Mouse (Mus musculus) heart, postnatal 36 days (tissue): ENCODE results near the gene Tns4. TPM values are rescaled to one million over a fixed set of nuclear protein-coding genes. Genes with fewer than 3 reads are reported as not detected.

Source experiments
- DNase-seq, 2 experiments: peaks; one replicate each; pipeline ENCODE4 v3.0.0; 2021 to 2022
- intact Hi-C: fragments of 180-260 bp; cut with DNase I; formaldehyde crosslinking; loops from one replicate; pipeline ENCODE4 v1.15.1; 2025
- total RNA-seq, 2 experiments: library from RNA; stranded (reverse); gene quantifications; 2 replicates each; pipeline ENCODE4 v1.2.3; 2021

Tns4 gene
- total RNA-seq, result under 1 TPM; 0.27 to 0.36 TPM

DNA sequence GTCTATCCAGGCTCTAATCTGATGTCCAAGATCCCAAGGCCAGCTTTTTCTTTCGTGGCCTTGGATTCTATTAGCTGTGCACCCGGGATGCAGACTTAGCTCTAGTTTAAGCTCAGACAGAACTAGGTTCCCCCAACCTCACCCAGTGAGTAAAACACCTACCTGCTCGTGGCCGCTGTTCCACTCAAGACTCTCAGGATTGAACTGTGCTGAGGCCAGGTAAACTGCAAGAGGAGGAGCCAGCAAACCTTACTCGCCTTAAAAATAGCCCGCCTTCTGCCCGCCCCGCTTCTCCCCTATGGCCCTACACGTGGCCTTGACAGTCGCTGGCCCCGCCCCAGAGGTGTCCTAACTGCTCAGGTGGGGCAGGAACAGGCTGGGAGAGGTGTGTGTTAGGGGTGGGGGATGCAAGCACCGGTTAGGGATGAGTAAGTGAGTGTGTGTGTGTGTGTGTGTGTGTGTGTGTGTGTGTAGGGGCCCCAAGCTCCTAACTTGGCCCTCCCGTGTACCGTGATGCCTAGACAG is at the start of gene Tns4:
Tns4 (minus strand) TSS at position 230 of the 525 bp plus-strand sequence.
- intact Hi-C loops, result no loop called here
- no peak for DNase-seq

DNA sequence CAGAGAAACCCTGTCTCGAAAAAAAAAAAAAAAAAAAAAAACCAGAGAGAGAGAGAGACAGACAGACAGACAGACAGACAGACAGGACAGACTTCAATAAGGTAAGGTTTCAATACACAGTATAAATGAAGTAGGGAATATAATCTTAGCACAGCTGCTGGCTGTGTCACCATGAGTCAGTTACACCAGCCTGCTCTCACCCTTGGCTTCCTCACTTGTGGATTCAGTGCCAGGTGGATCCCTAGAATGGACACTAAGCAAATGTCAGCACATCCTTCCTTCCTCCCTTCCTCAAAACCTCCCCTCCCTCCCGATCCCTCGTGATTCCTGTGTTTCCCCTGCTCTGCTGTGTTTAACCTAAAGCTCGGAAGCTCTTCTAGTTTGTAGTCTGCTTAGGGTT is 48.3 kb upstream of the Tns4 start:
- intact Hi-C loops, result no loop called here
- DNase-seq, result no peak

DNA sequence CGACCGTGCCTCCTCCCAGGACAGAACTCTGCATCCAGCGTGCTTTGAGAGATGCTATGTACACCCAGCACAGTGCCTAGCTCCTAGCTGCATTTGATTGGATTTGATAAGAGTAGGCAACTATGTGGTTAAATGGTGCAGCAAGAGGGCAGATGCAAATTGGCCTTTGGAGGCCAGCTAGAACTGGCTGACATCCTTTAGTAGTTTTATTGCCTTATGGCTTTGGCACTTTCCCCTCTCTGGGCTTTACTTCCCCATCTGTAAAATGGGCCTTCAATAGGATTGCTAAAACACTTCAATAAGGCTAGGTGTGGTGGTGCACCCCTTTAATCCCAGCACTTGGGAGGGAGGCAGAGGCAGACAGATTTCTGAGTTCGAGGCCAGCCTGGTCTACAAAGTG is 47.9 kb upstream of the Tns4 start:
- no peak for DNase-seq

DNA sequence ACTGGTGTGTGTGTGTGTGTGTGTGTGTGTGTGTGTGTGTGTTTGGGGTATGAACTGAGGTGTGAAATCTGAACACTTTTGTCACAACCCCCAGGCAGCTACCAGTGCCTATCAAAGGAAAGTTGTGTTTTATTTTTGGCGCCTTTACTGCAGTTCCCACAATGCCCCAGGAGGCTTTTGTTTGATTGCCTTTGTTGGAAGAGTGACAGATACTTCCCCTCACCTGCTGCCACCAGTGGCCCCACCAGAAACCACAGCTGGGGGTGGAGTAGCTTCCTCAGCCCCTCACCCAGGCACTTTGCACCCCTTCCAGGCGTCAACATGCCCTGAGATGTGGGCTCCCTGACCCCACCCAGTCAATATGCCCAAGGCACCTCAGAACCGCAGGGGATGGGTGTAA is 47.3 kb upstream of the Tns4 start:
- intact Hi-C loops, result no loop called here
- DNase-seq, result no peak

More for the DNA sequence above, 47.9 kb upstream of the Tns4 start:
- intact Hi-C loops, result no loop called here

DNA sequence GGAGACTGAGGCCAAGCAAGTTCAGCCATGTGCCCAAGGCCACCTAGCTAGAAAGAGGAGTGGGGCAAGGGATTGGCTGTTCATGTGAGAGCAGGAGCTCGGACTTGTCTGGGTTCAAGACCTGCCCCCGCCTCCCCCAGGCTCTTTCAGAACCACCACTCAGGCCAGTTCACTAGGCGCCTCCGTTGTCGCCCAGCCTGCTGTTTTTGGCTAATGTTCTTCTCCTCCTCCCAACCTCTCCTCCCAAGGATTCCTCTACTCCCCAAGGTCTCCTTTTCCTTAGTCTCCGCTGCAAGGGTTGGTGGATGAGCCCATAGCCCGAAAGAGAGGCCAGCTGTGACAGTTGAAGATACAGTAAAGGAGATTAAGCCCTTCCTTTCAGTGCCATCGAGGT is 45.9 kb upstream of the Tns4 start:
- intact Hi-C loops, result no loop called here
- no peak for DNase-seq

DNA sequence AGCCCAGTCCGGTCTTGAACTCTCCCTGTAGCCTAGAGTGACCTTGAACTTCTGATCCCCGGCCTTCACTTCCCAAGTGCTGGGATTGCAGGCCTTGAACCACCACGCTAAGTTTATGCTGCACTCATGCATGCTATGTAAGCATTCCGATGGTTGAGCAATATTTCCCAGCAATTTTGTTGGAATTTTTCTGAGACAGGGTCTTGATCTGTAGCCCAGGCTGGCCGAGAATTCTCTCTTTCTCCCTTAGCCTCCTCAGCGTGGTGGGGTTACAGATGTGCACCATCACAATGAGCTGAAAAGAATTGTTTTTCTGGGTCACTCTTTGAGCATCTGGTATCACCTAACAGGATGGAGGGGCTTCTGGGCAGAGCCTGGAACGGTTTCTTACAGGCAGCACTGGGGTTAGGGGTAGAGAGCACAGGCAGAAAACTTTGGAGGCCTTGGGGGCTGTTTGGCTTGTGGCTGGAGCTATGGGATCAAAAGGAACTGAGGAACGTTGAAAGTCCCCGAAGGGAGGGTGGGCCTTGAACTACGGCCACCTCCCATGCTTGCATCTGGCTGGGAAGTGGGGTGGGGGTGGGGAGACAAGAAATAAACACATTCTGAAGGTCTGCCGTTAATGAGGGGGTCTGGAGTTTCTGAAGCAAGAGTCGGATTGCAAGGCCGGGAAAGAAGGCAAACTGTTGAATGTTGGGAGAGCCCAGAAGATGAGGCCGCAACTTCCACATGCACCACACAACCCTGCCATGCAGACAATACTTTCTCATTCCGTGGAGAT is 45.4 kb upstream of the Tns4 start:
- intact Hi-C loops, result no loop called here
- DNase-seq, result no peak

DNA sequence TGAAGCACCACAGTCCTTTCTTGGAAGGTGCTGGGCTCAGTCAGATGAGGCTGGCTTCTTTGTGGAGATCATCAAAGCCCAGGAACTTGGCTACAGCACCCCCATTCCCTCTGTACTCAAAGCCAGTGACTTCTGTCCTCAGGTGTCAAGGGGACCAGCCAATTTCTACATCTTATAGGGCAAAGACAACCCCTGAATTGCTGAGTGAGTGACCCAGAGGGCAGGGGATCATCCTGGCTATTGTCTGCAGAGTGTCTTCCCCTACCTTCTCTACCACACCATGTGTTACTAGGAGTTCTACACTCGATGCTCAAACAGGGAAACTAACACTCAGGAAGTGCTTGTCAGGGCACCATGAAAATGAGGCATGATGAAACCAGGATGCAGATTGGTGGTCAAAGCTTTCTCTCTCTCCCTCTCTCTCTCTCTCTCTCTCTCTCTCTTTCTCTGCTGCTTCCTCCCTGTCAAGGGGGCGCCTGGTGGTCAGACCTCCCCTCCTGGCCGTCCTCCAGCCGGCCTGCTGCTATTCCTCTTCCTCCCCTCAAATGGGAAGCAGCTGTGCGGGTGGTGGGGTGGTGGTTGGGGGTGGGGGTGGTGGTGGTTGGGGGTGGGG is 44.3 kb upstream of the Tns4 start:
- intact Hi-C loops, result no loop called here

DNA sequence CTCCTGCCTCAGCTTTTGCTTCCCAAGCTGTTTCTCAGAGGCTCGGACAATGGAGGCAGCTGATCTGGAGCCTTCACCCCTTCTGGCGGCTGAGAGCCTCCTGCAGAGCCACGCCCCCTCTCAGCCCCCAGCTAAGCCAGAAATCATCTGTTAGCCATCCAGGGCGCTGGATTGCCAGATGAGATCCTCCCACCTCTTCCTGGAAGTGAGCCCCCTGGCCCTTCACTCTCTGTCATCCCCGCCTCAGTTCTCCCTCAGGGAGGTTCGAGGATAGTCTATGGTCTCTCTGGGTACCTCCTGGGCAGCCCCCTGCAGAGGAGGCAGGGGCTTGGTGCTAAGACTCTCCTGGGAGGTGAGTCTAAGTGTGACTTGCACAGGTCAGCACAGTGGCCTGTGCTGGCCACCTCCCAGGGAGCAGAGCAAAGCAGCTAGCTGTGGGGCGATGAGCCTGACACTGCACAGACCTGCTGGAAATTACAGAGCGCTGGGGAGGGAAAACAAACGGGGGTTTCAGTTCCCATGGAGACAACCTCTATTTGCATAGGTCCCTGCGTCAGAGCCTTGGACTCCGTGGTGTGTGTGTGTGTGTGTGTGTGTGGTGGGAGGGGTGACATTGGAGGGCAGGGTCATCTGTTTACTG is 43.1 kb upstream of the Tns4 start:
- intact Hi-C loops, result no loop called here
- peak in 1 of 2 experiments; percentile 49 for DNase-seq

More for the DNA sequence above, 44.3 kb upstream of the Tns4 start:
- DNase-seq, result no peak

DNA sequence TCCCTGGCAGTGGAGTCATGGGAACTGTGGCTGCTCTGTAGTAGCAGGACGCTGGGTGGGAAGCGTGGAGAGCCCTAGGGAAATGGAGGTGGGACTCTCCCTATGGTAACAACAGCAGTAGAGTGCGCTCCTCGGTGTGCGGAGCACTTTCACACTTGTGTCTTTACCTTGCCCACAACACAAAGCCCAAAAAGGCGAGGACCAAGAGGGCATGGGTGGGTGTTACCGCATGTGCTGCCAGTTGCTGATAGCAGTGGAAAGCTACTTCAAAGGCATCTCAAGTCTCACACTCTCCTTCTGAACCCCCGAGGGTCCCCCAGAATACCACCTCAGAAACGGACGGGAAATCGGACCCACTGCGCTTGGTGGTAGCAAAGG is 42.3 kb upstream of the Tns4 start:
- intact Hi-C loops, result no loop called here
- DNase-seq, result no peak

DNA sequence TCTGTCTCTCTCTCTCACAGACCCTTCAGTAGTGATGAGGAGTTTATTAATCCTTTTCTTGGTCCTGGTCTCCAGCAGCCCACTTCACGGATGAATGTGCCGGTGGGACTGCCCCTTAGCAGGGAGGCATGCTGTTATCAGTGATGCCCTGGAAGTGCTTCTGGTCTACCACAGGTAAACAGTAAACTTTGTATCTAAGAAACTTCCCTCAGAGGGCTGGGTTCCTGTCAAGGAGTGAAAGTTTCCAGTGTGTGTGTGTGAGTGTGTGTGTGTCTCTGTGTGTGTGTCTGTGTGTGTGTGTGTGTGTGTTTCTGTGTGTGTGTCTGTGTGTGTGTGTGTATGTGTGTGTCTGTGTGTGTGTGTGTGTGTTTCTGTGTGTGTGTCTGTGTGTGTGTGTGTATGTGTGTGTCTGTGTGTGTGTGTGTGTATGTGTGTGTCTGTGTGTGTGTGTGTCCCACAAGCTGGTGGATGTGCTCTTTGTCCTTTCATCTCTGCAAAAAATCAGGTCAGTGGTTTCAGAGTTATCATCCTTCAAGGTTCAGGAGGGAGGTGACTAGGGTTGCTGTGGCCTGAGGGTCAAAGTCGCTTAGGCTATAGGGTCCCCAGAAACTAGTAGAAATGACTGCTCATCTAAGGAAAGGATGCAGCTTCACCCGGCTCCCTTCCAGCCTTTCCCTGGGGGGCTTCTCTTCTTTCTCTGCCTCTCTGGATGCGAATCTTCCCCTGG is 41.8 kb upstream of the Tns4 start:
- intact Hi-C loops, result no loop called here
- no peak for DNase-seq

DNA sequence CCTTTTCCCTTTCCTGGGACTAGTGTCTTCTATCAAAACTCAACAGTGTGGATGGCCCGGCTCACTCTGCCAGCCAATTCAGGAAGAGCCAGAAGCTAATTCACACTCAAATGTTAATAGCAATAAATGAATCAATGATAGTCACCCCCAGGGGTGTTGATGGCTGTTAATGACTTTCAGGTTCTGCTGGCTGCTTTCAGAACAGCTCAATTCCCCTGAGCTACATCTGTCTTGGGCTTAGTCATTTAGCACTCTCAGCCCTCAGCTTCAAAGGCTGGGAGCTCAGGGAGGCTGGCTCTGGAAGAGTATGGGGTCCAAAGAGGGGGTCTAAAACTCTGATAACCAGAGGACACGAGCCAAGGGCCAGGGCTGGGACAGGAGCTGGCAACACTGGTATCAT is 40.2 kb upstream of the Tns4 start:
- DNase-seq, result no peak
- intact Hi-C loops, result loop anchor here (5.0 kb wide), 1 partner anchor 212 kb away; no protein-coding TSS in a partner anchor

DNA sequence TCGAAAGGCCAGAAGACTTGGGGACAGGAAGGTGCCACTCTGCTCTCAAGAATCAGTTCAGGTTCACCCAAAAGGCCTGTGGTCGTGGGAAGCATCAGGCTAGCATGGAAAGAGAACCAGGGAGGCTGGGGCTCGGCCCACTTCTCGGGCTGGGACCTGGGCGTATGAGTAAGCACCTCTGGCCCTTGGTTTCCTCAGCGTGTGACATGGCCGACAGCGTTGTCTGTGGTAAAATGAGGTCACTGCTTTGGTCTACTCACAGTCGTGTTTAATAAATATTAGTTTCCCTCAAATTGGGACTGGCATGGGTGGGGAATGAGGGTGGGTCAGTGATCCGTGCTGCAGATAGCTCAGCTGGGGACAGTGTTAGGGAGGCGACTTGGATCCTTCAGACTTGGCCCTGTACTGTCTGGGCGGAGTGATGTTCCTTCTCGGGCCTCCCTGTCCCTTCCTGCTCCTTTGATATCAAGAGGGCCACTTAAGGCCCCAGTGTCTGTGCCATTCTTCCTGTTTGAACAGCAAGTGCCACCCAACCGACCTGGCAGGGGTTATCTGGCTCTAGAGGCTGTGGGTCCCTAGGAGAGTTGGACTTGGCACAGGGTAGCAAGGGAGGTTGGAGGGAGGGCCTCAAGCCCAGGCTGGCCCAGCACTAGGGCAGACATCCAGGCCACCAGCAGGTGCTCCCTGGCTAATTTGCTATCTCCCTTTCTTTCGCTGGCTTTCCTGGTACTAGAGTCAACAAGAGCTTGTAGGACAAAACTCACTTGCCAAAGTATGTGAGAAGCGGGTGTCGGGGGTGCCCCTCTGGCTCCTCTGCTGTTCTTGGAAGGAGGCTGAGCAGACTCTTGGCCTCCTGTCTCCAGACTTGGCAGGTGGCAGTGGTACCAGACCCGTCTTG is 38.9 kb upstream of the Tns4 start:
- intact Hi-C loops, result loop anchor here (2.0 to 5.0 kb wide), 3 partner anchors 21 to 211 kb away; no protein-coding TSS in a partner anchor
- no peak for DNase-seq

DNA sequence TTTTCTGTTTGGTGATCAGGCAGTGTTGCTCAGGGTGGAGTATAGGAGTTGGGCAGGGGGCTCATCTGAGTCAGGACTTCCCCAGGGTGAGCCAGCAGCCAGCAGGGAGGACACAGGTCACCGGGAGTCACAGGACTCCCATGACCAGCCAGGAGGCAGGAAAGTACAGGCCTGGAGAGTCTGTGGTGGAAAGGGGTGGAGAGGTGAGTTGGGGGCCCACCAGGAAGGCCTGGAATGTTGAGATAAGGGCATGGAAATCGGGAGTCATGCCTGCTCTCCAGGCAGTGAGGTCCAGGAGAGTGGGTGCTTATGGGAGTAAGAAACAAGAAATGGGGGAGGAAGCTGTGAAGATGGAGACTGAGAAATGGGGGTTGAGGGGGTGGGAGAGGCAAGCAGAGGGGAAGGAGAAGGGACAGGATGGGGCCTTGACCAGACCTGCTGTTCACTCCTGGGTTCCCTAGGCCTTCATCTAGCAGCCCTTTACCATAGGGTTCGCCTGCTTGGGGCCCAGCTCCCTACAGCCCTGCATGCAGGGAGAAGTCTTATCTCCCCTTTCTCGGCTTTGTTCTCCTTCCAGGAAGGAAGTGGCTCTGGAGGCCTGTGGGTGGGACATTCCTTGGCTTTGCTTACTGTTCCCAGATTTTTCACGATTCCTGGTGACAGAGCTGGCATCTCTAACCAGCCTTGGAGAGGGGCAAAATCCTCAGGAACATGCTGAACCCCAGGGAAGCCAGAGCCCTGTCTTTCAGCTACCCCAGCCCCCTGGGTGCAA is 37.6 kb upstream of the Tns4 start:
- intact Hi-C loops, result loop anchor here (2.0 to 5.0 kb wide), 3 partner anchors 22 to 209 kb away; no protein-coding TSS in a partner anchor
- no peak for DNase-seq

DNA sequence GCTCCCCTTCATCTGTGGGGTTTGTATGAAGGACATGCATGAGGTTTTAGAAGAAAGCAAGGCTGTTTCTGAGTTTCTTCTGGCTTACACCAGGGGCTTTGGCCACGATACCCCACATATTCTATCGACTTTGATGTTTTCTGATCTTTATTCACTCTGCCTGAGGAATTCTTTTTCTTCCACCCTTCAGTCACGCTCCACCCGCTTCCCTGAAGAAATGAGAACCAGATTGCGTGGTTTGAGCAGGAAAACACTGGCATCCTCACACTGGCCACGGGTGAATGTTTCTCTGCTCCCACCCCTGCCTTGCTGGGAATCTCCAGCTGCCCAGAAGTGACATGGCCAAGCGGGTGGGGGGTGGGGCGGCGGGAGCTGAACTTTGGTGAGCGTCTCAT is 35.5 kb upstream of the Tns4 start:
- intact Hi-C loops, result loop anchor here (1.0 to 5.0 kb wide), 2 partner anchors 85 to 207 kb away; no protein-coding TSS in a partner anchor

DNA sequence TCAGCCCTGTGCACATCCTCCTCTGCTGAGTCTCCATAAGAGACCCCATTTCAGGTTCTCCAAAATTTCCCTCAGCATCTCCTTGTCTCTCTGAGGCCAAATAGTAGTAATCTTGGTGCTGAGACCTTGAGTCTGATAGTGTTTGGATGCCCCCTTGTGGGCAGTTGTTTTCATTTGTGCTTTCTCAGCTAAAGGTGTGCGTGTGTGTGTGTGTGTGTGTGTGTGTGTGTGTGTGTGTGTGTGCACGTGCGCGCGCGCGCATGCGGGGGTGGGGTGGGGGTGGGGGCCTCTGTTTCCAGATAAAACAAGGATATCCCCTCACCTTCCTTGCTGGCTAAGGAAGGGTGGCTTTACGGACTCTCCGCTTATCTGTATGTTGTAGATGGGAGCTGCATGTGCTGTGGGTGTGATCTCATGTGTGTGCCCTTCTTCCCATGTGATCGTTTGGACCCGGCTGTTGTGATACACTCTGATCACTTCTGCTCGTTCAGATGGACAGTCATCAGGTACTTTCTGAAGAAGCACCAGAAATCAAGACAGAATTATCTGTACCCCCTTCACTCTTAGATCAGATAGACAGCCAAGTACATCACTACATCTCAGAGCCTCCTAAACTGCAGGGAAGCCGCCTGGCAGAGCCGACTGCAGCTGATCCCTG is 35.0 kb upstream of the Tns4 start:
- intact Hi-C loops, result loop anchor here (1.0 to 2.0 kb wide), 2 partner anchors 57 to 85 kb away; no protein-coding TSS in a partner anchor
- peak in 1 of 2 experiments; percentile 62 for DNase-seq

More for the DNA sequence above, 35.5 kb upstream of the Tns4 start:
- no peak for DNase-seq

DNA sequence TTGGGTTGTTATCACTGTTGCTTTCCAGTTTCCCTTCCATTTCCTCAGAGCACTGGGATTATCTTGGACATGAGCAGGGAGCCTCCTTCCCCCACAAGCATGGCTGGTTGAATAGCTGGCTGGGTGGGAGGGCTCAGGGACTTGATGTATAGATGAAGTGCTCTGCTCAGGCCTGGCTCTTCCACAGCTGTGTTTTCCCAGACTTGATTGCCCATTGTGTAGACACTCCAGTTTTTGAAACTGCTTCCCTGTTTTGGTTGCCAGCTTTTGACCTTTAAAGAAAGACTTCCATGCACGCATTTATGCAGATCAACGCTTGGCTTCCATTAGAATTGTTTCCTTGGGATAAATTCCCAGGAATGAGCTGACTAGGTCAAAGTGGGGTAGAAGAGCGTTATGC is 33.6 kb upstream of the Tns4 start:
- no peak for DNase-seq

DNA sequence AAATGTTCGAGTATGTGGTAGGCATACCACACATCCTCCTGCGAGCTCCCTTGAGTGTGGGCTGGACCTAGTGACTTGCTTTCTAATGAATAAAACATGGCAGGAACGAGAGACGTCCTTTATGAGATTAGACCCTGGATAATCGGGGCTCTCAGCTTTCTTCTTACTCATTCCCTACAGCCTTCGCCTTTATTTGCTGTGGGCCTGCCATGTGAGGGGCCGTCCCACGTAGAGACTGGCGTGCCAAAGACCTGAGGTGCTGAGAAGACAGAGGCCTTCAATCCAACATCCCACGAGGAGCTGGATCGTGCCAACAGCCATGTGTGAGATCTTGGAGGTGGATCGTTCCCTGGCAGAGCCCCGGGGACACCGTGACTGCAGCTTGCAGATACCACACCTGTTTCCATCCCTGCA is 32.1 kb upstream of the Tns4 start:
- intact Hi-C loops, result no loop called here
- DNase-seq, result no peak

More for the DNA sequence above, 33.6 kb upstream of the Tns4 start:
- intact Hi-C loops, result loop anchor here (2.0 kb wide), 1 partner anchor 56 kb away; no protein-coding TSS in a partner anchor
